Mouse (Mus musculus): ENCODE data around the gene Frmd3.

GRCm38 (mm10) chr4:74191528-74191927, 178.3 kb downstream of the Frmd3 start:
- TF ChIP-seq POLR2A (IDR thresholded peaks at IDR 0.05; ENCODE audit: low read depth, low read length) (no peak), CTCF (conservative IDR thresholded peaks at IDR 0.05; ENCODE audit: insufficient read depth, insufficient read length, low read depth, low read length) (no peak)

Measured in kidney, adult 2 months (tissue).